Mouse (Mus musculus): ENCODE results near the gene Mgat1.

Gene Mgat1

DNA sequence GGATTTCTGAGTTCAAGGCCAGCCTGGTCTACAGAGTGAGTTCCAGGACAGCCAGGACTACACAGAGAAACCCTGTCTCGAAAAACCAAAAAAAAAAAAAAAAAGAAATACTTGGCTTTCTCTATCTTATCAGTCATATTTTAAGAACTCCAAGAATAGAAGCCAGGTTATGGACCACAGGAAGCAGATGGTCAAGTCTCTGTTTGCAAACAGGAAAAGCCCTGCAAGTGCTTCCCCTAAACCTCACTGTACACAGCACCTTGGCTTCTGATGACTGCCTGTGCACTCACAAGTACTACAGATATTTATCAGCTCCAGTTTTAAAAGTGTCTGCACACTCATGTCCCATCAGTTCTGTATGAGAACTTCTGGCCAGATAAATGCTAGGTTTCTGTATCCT lies 2.5 kb upstream of the Mgat1 start:
- no peak for DNase-seq (ENCODE audit: low read depth, low spot score)

DNA sequence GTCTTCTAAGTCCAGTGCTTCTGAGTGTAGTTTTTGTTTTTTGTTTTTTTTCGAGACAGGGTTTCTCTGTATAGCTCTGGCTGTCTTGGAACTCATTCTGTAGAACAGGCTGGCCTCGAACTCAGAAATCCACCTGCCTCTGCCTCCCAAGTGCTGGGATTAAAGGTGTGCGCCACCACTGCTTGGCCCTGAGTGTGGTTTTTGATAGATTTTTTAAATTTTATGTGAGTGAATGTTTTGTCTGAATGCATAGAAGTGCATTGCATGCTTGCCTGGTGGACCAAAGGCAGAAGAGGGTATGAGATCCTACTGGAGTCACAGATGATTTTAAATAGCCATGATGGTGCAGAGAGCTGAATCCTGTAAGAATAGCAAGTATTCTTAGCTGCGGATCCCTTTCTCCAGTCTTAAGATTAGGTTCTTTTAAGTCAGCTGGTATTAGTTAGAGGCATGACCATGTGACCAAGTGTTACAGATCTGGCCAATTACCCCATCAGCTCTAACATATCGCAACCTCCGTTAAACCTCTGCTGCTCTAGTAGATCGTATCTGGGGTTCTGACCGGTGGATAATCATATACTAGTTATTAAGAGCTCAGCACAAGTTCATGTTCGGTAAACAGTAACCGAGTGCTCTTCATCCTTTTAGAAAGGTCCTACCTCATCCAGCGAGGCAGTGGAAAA lies 906 bp upstream of the Mgat1 start:
- no peak for DNase-seq (ENCODE audit: low read depth, low spot score)

DNA sequence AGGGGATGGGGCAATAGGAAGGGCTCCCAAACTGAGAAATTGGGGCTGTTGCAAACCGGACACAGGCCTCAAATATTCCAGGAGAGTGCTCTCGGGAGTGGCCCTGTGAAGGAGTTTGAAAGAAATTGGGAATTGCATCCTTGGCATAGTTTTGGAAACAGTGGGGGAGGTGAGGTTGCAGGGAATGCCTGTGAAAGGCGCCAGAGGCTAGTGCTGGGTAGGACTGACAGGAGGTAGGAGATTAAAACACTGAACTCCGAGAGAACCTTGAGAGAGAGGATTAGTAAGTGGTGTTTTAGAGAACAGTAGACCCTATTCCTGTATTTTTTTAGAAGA lies 572 bp downstream of the Mgat1 start:
- DNase-seq (ENCODE audit: low read depth, low spot score) = no peak

DNA sequence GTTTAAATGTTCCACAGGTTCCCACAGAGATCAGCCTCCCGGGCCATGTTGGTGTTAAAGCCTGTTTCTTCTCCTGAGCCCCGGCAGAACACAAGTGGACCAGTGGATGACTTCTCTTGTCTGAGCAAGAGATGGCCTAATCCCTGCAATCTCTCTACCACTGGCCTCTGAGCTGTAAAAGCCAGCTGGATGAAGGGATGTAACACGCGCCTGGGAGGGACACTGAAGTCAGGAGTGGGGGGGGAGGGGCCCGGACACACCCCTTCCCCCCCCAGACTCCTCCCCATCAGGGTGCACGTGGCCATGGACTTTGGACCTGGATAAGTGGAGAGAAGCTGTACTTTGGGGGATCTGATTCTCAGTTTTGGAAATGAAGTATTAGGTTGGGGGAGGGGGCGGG lies 1.2 kb downstream of the Mgat1 start:
- DNase-seq (ENCODE audit: low read depth, low spot score) = no peak

DNA sequence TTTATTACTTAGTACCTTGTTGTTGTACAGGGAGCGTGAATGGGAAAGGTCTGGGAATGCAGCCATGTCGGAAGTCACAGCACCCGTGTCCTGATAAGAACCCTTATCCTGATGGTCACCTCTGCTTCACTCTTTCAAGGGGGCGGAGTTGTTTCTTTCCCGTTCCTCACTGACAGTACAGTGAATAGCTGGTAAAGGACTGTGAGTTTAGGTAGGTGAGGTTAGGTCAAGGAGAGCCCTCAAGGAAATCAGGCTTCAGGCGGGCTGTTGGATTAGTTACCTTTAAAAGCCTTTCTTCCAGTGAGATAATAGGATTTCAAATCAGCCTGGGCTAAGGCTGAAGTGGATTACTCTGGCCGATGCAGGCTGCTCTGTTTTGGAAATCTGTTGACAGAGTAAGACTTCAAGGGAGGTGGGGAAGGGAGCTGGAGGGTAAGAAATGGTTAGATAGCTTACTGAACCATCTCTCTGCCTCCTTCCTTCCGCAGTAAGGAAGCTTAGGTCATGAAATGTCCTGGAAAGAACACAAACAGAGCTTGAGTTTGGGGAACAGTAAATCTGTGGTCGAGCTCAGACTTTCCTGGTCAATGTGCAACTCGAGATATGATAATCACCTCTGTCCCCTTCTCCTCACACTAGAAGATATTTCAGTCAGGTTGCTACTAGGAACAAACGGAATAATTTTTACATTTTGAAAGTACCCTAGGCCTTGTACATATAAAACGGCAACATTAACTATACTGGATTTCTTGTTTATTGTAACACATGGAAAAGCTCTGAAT lies 1.8 kb downstream of the Mgat1 start:
- DNase-seq (ENCODE audit: low read depth, low spot score) = no peak

DNA sequence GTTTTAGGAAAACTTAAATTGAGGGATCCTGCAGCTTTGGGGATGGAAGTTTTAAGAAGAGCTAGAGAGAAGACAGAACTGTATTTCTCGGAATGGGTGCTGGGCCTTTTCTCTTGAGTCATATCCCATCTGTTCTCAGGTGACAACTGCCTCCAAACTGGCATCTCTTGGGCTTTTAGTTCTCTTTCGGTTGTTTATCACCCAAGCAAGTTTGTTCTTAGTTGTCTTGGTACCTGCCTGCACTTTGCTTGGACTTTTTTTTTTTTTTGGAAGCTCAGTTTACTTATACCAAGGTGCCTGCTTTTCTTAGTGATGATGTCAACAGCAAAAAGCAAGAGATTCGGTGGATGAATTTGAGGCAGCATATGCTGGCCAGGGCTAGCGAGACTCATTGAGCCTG lies 2.5 kb downstream of the Mgat1 start:
- DNase-seq (ENCODE audit: low read depth, low spot score) = no peak

DNA sequence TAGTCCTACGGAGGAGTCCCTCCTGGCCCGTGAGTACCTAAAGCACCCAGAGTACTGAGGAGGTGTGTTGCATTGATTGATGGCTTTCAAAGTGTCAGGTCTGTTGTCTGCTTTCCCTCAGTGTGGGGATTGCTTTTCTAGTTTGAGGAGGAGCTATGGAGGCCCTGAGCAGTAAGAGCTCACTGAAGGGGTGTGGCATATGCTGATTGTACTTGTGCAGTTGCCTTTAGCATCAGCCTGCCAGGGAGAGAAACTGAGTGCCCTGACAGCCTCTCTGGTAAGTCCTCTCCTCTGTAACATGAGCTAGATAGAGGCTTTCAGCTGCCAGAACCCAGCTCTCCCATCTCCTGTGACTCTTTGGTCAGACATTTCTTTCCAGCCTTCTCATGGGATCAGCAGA lies 3.3 kb downstream of the Mgat1 start:
- no peak for DNase-seq (ENCODE audit: low read depth, low spot score)

DNA sequence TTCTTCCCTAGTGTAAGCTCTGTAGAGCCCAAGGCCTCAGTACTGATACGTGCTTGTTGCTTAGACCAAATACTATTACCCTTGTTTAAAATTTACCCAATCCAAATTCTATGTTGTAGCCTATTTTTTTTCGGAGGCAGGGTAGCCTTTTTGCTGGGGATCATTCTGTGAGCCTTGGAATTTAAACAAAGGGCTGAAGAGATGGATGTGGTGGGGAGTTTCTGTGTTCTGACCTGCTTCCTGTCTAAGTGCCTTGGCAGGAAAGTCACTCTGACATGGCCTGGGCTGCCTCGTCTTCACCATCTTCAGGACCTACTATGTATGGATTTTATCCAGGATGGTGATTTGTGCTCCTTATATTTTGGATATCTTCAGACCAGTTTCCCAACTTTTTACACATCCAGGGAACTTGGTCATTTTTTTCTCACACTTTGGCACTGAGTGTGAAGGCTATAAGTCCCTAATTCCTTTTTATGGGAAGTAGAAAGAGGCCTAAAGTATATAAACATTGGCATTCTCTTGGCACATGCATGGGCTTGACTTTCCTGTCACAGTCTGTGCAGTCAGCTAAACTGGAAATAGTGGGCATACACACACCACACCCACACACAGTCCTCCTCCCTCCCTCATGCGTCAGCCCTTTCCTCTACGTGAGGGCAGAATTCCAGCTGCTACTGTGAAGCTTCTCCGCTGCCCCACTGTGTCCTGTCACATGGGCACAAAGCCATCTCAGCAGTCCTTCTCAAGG lies 4.4 kb downstream of the Mgat1 start:
- DNase-seq (ENCODE audit: low read depth, low spot score) = no peak

DNA sequence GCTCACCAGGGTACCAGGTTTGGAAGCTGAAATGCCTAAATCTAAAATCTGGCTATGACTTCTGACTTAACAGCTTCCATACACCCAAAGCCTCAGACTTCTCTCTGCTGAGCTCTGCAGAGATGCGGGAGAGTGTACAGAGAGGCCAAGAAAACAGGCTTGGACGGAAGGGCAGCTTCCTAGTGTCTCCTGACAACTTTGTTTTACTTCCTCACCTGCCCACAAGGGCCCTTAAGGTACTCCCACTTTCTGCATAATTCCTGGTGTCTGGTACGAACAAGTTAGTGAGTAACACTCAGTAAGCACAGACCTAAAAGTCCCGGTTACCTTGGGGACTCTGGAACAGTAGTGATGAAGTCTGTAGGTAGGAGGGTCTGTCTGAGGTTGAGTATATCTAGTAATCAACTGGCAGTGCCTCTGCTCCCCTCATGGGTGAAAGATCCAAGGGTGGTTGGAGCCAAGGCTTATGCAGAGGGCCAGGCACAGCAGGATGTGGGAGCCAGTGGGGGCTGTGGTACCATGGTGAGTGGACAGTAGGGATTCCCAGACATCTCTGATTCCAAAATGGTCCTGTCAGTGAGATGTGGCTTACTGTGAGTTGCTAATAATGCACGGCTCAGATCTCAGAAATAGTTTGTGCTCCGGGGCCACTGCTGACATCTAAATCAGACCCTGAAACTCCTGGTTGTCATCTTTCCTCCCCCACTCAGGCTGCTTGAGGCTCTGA lies 5.1 kb downstream of the Mgat1 start:
- no peak for DNase-seq (ENCODE audit: low read depth, low spot score)

DNA sequence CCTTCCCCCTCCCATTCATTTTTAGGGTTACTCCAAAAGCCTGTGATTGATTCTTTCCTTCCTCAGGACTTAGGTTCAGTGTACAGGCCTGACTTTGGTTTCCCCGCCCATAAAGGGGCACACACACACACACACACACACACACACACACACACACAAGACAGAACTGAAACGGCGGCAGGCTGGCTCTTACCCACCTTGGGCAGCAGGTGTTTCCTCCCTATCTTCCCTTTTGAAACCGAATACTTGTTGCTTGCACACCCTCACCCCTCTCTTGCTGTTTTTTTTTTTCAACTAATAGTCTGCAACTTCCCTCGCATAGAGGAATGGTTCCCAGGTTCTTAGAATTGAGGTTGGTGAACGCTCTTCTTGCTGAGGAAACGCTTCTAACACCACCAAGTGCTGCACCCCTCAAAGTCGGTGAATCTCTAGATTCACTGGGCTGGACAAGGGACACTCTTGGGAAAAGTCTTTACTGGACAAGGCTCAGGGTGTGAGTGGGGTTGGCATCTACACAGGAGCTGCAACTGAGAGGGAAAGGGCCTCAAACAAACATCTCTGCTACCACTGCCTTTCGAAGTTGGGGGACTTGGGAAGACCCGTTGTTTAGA lies 5.9 kb downstream of the Mgat1 start:
- no peak for DNase-seq (ENCODE audit: low read depth, low spot score)

DNA sequence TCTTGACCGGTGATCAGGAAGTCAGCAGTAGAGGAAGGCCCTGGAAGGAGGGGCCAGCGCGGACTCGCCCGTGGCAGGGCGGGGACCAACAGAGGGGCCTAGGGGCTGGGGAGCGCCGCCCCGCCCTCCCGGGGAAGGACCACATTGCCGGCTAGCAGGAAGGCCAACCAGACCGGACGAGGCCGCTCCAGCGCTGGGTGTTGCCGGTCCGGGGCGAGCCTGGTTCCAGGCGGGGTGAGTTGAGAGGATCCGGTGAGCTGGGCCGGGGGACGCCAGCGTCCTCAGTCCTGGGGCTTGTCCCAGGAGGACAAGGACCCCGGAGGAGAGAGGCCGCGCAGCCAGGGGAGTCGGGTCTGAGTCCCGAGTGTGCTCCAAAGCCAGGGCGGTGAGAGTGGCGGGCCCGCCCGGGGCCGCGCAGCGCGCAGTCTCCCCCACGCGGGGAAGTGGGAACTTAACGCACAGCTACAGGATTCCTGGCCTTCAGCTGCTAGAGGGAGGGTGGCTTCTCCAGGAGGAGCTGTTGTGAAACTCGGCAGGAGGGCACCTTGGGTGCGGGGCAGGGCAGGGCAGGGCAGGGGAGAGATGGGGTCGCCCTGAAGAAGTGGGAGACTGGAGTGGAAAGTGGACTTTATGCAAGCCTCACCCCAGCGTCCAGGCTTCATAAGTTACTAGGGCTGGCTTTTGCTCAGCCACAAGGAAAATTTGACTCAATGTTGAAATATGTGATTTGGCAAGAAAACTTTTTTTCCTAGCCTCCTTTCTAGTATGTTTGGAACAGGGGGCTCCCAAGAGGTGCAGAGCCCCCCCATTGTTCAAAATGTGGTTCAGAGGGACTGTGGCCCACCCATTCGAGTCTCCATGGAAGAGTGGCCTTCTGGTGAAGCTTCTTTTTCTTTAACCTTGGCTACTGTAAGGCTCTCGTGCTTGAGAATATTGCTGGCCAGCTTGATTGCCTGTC lies 6.7 kb downstream of the Mgat1 start:
- DNase-seq (ENCODE audit: low read depth, low spot score) = no peak

DNA sequence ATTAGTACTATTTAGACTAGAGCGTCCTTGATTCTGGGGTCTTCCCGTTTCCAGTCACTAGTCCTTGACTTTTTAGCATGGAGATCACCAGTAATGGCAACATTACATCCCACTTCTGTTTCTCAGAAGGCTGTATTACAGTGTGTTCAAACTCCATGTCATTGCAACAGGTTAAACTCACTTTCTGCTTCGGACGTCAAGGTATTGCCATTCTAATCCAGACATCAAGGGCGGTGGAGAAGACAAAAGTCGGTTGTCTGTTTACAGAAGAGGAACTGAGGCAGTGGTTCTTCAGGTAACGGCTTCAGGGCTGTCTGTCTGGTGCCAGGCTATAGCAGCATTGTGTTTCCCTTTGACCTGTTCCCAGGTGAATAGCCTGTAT lies 7.4 kb downstream of the Mgat1 start:
- no peak for DNase-seq (ENCODE audit: low read depth, low spot score)

DNA sequence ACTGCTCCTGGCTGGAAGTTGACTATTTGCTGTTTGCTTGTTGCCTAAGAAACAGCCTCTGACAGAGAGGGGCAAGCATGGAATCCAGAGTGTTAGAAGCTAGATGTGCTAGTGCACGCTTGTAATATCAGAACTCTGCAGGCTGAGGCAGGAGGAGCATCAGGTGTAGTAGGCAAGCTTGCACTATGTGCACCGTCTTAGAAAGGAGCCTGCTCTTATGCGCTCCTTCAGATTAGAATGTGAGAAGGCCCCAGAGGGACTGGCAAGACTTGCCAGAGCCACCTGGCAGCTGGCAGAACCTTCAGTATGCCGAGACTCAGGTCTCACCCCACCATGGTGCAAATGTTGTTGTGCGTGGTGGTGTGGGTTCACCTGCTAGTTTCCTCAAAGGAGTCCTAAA lies 8.1 kb downstream of the Mgat1 start:
- no peak for DNase-seq (ENCODE audit: low read depth, low spot score)

DNA sequence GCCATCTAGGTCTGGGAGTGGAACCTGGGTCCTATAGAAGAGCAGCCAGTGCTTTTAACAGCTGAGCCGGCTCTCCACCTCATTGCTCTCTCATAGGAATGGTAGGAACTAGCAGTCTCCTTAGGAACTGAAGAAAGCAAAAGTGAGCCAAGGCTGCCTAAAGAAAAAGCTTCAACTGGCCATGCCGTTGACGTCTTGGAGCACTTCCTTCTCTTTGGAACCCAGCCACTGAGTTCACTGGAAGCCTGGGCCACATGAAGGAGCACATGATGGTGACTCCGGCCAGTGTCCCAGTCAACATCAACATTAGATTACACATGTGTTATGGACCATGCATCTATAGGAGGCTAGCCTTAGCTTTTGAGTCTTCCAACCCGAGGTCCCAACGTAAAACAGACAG lies 9.0 kb downstream of the Mgat1 start:
- no peak for DNase-seq (ENCODE audit: low read depth, low spot score)

DNA sequence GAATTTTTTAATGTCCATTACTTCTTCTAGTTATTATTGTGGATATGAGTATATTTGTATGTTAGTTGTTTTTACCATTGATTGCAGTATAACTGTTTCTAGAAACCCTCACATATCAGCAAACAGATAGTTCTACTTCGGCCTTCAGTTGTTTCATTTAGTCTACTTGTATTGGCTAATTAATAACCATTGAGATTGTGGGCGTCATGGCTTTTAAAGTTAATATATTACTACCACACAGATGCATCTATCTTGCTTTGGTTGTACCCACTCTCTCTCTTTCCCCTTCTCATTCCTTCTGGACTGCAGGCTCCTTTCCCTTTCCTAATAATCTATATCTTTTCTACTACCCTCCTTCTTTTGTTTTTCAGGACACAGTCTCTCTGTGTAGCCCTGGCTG lies 15.3 kb downstream of the Mgat1 start:
- DNase-seq (ENCODE audit: low read depth, low spot score) = no peak

DNA sequence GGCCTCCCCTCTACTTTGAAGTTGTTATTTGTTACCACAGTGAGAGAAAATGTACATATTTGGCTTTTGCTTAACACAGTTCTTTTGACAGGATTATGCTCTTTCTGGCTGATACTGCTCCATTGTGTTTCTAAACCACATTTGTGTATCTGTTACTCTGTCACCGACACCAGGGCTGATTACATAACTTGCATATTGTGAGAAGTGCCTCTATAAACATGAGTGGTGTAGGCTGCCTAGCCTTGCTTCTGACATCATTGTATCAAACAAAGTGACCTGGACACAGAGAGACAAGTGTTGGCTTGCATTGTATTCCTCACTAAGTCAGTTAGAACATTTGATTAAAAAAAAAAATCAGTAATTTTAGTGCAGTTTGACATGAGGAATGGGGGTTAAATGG lies 15.8 kb downstream of the Mgat1 start:
- no peak for DNase-seq (ENCODE audit: low read depth, low spot score)

DNA sequence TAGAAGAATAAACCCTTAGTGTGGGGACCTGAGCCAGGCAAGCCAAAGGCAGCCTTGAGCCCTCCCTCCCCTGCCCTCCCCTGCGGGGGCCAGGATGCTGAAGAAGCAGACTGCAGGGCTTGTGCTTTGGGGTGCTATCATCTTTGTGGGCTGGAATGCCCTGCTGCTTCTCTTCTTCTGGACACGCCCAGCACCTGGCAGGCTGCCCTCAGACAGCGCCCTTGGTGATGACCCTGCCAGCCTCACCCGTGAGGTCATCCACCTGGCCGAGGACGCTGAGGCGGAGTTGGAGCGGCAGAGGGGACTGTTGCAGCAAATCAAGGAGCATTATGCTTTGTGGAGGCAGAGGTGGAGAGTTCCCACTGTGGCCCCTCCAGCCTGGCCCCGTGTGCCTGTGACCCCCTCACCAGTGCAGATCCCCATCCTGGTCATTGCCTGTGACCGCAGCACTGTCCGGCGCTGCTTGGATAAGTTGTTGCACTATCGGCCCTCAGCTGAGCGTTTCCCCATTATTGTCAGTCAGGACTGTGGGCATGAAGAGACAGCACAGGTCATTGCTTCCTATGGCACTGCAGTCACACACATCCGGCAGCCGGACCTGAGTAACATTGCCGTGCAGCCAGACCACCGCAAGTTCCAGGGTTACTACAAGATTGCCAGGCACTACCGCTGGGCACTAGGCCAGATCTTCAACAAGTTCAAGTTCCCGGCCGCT lies 16.8 kb downstream of the Mgat1 start:
- no peak for DNase-seq (ENCODE audit: low read depth, low spot score)

DNA sequence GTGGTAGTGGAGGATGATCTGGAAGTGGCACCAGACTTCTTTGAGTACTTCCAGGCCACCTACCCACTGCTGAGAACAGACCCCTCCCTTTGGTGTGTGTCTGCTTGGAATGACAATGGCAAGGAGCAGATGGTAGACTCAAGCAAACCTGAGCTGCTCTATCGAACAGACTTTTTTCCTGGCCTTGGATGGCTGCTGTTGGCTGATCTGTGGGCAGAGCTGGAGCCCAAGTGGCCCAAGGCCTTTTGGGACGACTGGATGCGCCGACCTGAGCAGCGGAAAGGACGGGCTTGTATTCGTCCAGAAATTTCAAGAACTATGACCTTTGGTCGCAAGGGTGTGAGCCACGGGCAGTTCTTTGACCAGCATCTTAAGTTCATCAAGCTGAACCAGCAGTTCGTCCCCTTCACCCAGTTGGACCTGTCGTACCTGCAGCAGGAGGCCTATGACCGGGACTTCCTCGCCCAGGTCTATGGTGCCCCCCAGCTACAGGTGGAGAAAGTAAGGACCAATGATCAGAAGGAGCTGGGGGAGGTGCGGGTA lies 17.4 kb downstream of the Mgat1 start:
- no peak for DNase-seq (ENCODE audit: low read depth, low spot score)

DNA sequence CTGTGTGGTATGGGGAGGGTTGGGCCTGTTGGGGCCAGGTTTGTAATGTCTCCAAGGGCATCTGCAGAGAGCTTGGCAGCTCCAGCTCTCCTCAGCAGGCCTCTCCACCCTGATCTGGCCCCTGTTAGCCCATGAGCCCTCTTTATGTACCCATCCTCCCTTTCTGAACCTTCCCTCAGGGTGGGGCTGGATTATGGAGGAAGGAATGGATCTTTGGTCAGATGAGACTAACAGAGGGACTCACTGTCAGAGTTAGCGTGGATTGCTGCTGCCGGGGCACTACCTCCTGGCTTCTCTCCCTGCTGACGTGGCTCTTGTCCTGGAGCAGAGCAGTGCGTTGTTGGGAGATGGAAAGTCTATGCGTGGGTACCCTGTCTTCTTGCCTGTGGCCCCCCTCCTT lies 18.3 kb downstream of the Mgat1 start:
- no peak for DNase-seq (ENCODE audit: low read depth, low spot score)

DNA sequence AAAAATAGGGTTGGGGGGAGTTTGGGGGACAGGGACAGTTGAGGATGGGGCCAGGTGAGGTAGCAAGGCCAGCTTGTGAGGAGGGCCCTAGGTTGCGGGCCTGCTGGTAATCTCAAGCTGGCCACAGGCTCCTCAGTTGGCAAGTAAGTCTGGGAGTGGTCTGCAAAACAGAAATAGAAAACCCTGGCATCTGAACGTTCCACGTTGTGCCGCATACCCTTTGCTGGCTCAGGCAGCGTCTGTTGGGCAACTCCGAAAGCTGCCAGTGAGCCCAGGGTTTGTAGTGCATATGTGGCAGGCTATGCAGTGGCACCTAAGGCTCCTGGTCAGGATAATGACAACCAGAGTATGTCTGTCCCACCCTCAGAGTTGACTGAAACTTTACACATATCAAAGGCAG lies 19.2 kb downstream of the Mgat1 start:
- no peak for DNase-seq (ENCODE audit: low read depth, low spot score)
